Mouse (Mus musculus) cerebellum, adult 18-20 months (tissue): ENCODE measurements around the gene Eif4g1.

ENCODE experiments used
- DNase-seq, 2 experiments: peaks; one replicate each; pipeline ENCODE4 v3.0.0; 2021

Eif4g1 gene

DNA sequence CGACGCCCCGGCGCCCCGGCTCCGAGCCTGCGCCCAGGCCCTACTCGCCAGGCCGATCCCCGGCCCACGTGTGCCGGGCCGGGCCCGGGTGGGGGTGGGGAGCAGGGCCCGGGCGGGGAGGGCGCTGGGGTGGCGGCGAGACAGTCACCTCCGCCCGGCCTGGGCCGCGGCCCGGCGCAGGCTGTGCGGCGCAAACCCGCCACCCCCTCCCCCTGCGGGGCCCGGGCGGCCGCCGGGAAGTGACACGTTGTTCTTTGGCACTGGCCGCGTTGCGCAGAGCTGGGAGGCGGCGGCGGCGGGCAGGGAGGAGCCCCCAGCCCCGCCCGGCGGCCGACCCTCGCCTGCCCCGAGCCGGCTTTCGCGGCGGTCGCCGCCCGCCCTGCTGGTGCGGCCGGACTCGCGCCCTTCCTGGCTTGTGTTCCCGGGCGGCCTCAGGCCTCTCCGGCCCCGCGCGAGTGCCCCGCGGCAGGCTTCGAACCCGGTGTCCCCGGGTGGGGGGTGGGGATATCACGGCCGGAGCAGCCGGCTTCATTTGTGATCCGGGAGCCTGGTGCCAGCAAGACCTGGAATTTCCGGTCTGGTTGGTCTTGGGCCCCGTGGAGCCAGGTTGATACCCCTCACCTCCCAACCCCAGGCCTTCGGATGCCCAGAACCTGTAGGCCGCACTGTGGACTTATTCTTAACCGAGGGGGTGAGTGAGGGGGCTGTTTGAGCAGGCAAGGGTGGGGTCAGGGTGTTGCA lies 5.0 kb downstream of the Eif4g1 start:
- peak; percentile 49 to 74 for DNase-seq

DNA sequence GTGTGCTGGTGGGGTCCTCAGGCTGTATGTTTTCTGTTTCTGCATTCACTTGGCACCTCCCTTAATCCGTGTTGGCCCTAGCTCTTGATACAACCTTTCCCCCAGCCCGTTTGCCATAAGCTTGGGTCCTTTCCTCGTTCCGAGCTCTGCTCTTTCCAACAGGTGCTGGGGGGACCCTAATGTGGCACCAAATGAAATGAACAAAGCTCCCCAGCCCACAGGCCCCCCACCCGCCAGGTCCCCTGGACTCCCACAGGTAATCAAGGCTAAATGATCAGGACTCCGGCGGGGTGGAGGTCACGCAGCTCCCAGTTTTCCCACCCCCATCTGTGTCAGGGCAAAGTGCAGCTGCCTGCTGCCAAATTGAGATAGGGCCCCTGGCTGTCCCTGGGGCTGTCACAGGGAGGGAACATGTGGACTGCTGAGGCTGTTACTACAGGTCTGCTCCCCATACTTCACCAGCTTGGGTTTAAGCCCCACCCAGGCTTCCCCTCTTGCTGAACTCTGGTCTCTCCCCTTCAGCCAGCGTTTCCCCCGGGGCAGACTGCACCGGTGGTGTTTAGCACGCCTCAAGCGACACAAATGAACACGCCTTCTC lies 5.7 kb downstream of the Eif4g1 start:
- no peak for DNase-seq

DNA sequence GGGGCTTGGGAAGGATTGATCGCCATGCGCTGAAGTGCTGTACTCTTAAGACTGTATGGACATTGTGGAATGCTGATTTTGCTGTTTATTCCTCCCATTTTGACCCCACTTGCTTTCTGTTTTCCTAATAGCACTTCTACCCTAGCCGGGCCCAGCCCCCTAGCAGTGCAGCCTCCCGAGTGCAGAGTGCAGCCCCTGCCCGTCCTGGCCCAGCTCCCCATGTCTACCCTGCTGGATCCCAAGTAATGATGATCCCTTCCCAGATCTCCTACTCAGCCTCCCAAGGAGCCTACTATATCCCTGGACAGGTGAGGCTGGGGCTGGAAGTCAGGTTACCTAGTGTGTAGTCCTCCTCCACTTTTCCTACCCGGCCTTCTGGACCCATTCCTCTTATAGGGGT lies 7.1 kb downstream of the Eif4g1 start:
- DNase-seq, result no peak

GRCm38 (mm10) chr16:20676702-20677101 lies 8.6 kb downstream of the Eif4g1 start:
- DNase-seq, result no peak

DNA sequence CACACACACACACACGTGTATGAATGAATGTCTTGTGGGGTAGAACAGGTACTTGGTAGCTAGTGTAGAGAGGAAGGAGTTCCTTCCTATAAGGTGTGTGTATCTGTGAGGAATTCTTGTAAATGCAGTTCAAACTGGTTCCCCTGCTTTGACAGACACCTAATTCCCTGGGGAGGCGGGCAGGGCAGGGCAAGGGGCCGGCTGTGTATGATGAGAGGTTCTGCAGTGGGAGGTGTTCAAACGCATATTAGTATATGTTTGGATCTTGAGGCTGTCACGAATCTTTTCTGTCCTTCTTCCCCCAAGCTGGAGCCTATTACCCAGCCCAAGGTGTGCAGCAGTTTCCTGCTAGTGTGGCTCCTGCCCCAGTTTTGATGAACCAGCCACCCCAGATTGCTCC lies 9.3 kb downstream of the Eif4g1 start:
- DNase-seq, result no peak

DNA sequence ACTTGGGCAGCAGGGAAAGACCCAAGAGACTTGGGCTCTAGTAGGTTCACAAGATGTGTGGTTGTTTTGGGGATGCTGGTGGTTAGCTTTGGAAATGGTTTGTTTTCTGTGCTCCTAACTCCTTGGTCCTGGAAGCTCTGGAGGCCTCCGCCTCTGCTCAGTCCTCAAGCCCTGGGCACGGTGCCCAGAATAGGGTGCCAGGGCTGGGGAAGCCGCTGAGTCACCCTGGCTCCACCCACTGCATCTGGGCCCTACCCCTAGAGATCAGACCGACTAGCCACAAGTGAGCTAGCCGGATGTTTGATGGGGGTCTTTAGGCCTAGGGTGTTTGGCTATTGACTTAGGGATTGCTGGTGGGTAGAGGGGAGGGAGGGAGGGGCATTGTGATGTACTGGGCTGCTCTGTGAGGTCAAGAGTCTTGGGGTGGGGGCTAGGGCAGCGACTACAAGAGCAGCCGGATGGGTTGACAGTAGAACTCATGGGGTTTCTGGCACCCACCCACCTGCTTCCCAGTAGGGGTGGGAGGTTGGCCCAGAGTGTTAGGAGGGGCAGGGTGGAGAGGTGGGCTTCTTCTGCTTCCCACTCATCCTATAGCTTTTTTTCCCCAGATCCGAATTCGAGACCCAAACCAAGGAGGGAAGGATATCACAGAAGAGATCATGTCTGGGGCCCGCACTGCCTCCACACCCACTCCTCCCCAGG lies 10.0 kb downstream of the Eif4g1 start:
- DNase-seq, result peak; percentile 81 to 84

GRCm38 (mm10) chr16:20690774-20691173 lies 22.7 kb downstream of the Eif4g1 start:
- DNase-seq, result no peak

GRCm38 (mm10) chr16:20691617-20692016 lies 23.5 kb downstream of the Eif4g1 start:
- no peak for DNase-seq

DNA sequence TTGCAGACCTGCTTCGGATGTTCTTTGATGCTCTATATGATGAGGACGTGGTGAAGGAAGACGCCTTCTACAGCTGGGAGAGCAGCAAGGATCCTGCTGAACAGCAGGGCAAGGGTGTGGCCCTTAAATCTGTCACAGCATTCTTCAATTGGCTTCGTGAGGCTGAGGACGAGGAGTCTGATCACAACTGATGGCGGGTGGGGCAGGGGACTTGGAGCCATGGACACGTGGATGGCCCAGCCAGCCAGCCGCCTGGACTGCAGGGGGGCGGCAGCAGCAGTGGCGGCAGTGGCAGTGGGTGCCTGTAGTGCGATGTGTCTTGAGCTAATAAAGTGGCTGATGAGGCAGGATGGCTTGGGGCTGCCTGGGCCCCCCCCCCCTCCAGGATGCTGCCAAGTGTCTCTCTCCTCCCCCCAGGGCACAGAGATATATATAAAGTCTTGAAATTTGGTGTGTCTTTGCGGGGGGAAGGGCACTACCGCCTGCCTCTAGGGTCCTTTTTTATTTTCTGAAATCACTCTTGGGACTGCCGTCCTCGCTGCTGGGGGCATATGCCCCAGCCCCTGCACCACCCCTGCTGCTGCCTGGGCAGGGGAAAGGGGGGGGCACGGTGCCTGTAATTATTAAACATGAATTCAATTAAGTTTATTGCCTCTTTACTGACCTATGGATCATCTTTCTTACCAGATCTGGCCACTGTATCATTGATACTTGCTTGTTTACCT lies 24.3 kb downstream of the Eif4g1 start:
- no peak for DNase-seq

- DNase-seq, result peak; percentile 95 to 98
Measured at GRCm38 (mm10) chr16:20693111-20693701, 25.1 kb downstream of the Eif4g1 start, which contains the start of gene Fam131a. Fam131a (plus strand) TSS chr16:20693241.

- DNase-seq, result peak; percentile 64 to 69
Measured at GRCm38 (mm10) chr16:20694781-20695180, 26.7 kb downstream of the Eif4g1 start.

DNA sequence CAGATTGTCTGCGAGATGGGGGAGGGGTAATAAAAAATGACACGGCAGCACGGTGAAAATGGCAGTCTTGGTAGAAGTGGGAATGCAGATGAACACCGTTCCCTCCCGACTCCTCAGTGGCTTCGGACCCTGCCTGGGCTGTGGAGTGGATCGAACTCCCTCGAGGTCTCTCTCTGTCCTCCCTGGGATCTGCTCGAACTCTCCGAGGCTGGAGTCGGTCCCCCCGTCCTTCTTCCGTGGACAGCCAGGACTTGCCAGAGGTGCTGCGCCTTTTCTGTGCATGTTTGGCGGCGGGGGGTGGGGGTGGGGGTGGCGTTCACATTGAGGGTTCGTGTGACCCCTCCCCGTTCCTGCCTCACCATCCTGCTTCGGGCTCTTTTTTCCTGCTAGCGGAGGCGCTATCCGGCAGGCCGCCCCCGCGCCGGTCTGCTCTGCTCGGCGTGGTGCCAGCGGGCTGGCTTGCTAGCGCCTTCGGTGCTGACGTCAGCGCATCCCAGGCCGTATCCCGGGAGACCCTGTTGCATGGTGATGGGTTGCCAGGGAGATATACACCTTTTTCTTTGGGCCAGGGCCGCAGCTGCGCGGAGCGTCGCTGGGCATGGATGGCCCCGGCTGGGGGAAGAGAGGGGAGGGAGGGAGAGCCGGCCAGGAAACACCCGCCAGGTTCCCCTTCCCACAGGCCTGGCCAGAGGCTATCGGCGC lies 27.7 kb downstream of the Eif4g1 start:
- peak; percentile 90 to 94 for DNase-seq

GRCm38 (mm10) chr16:20699266-20699665 lies 31.2 kb downstream of the Eif4g1 start:
- no peak for DNase-seq

- DNase-seq, result peak; percentile 72 to 73
Measured at GRCm38 (mm10) chr16:20700036-20700435, 31.9 kb downstream of the Eif4g1 start.

GRCm38 (mm10) chr16:20701316-20701715 lies 33.2 kb downstream of the Eif4g1 start:
- no peak for DNase-seq

GRCm38 (mm10) chr16:20701729-20702521 lies 33.8 kb downstream of the Eif4g1 start:
- no peak for DNase-seq

- peak in 1 of 2 experiments; percentile 65 for DNase-seq
Measured at GRCm38 (mm10) chr16:20702522-20702893, 34.4 kb downstream of the Eif4g1 start.

- no peak for DNase-seq
Measured at GRCm38 (mm10) chr16:20703071-20703470, 35.0 kb downstream of the Eif4g1 start.

- DNase-seq, result no peak
Measured at GRCm38 (mm10) chr16:20703699-20704400, 35.7 kb downstream of the Eif4g1 start.

- DNase-seq, result peak in 1 of 2 experiments; percentile 56
Measured at GRCm38 (mm10) chr16:20705786-20706185, 37.7 kb downstream of the Eif4g1 start.
